Mouse (Mus musculus) liver, embryonic 15.5 days (tissue): ENCODE data around the gene Tub. TPM values are rescaled to one million over a fixed set of nuclear protein-coding genes. Genes with fewer than 3 reads are reported as not detected.
A peak's percentile ranks its signal among the peaks of the same experiment; 100 is the strongest.

Source experiments
- ATAC-seq: fragments of 200-750 bp; cut with Nextera tagmentation; 2 replicates; pipeline ENCODE4 v1.8.0; 2017; ENCODE audit warnings: moderate number of reproducible peaks, mild to moderate bottlenecking, moderate library complexity; ENCODE audit not compliant: insufficient read depth
- H3K27ac ChIP-seq: fragments of 300-500 bp; sonication (generic); replicated peaks from 2 replicates; pipeline ENCODE4 v1.5.1; 2015; ENCODE audit warnings: mild to moderate bottlenecking, inconsistent platforms
- H3K27me3 ChIP-seq: fragments of 300-500 bp; sonication (generic); 2 replicates; pipeline ENCODE4 v1.6.1; 2015; ENCODE audit warnings: mild to moderate bottlenecking, inconsistent platforms
- H3K36me3 ChIP-seq: fragments of 300-500 bp; sonication (generic); replicated peaks from 2 replicates; pipeline ENCODE4 v1.6.1; 2015; ENCODE audit warnings: moderate library complexity, mild to moderate bottlenecking, inconsistent platforms
- H3K4me1 ChIP-seq: fragments of 300-500 bp; sonication (generic); replicated peaks from 2 replicates; pipeline ENCODE4 v1.6.1; 2015; ENCODE audit warnings: inconsistent platforms
- H3K4me2 ChIP-seq: fragments of 300-500 bp; sonication (generic); 2 replicates; pipeline ENCODE4 v1.6.1; 2015; ENCODE audit warnings: moderate library complexity, mild to moderate bottlenecking, inconsistent platforms
- H3K4me3 ChIP-seq: fragments of 300-500 bp; sonication (generic); replicated peaks from 2 replicates; pipeline ENCODE4 v1.5.1; 2015; ENCODE audit warnings: mild to moderate bottlenecking, inconsistent platforms
- H3K9ac ChIP-seq: fragments of 300-500 bp; sonication (generic); 2 replicates; pipeline ENCODE4 v1.6.1; 2015; ENCODE audit warnings: moderate library complexity, mild to moderate bottlenecking, inconsistent platforms
- H3K9me3 ChIP-seq: fragments of 300-500 bp; sonication (generic); replicated peaks from 2 replicates; pipeline ENCODE4 v1.6.1; 2016; ENCODE audit warnings: inconsistent platforms
- WGBS: fragments of 180-500 bp; shearing (Covaris S2); methylation state at CpG from one replicate; pipeline ENCODE4 v1.1.7; 2015; ENCODE audit warnings: mixed read lengths; ENCODE audit not compliant: insufficient replicate concordance; 5-methylcytosine and 5-hydroxymethylcytosine counted together
- polyA plus RNA-seq: library from polyadenylated mRNA; unstranded; fragments of >200 nt; fragmentation: Nextera tagmentation; extraction: Ambion mirVana; gene quantifications from 2 replicates; pipeline ENCODE4 v1.2.1, GENCODE M21; 2015

Gene Tub
- polyA plus RNA-seq, 1 experiment from 2014 or later = 0.05 TPM

DNA sequence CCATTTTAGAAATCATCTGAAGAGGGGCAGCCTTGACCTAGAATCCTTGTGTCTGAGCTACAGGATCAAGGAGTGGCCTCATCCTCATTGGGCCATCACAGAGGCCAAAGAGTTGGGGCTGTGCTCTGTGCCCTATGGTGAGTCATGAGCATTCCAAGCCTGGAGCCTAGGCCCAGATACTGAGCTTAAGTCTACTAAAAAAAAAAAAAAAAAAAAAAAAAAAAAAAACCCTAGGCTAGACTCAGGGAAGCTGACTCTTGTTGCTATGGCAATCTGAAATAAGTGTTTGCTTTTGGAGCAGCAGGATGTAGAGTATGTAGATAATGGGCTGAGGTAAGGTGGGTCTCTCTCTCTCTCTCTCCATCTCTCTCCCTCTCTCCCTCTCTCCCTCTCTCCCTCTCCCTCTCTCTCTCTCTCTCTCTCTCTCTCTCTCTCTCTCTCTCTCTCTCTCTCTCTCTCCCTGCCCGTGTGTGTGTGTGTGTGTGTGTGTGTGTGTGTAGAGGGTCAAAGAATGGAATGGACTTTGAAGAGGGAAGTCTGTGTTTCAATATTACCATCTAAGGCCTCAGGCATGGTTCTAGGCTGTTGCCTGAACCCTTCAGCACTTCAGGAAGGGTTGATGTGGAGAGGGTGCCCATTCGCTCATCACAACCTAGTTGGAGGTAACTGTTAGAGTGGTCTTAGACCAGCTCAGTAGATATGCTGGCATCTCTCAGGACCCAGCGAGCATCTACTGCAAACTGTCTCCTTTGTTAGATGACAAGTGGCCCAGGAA is 36.0 kb downstream of the Tub start:
- WGBS = 46% methylated on average over 2 of the region's 3 CpGs
- Histone ChIP-seq H3K4me2 (no peak overlapping the region), H3K4me1 (no peaks in the 10 kb centered on the region), H3K9ac (no peak overlapping the region), H3K27me3 (no peaks in the 10 kb centered on the region), H3K9me3 (no peaks in the 10 kb centered on the region), H3K36me3 (no peaks in the 10 kb centered on the region), H3K27ac (no peak overlapping the region), H3K4me3 (no peak overlapping the region)
- ATAC-seq = no peak

DNA sequence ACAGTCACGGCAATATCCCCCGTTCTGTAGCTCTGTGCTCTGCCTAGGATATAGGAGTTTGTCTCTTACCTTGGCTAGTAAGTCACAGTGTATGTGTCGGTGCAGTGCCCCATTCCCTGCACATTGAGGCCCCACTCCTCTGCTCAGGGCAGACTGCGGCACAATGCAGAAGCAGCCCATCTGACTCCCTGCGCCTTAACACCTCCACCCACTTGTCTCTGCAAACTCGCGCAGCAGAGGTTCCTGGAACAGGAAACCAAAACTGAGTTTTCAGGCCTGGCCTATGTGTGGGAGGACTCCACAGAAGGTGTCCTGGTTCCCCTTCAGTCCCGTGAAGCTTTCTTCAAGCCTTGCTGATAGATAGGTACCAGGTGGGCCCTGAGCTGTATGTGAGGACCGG is 41.1 kb downstream of the Tub start:
- H3K4me3 ChIP-seq = no peak overlapping the region
- no peak for ATAC-seq
- H3K4me2 ChIP-seq = no peak overlapping the region
- H3K9me3 ChIP-seq = no peaks in the 10 kb centered on the region
- no peaks in the 10 kb centered on the region for H3K36me3 ChIP-seq
- WGBS = 59% methylated on average over 9 of the region's 9 CpGs
- H3K27me3 ChIP-seq = no peaks in the 10 kb centered on the region
- H3K27ac ChIP-seq = no peak overlapping the region
- H3K9ac ChIP-seq = no peak overlapping the region
- H3K4me1 ChIP-seq = no peaks in the 10 kb centered on the region

DNA sequence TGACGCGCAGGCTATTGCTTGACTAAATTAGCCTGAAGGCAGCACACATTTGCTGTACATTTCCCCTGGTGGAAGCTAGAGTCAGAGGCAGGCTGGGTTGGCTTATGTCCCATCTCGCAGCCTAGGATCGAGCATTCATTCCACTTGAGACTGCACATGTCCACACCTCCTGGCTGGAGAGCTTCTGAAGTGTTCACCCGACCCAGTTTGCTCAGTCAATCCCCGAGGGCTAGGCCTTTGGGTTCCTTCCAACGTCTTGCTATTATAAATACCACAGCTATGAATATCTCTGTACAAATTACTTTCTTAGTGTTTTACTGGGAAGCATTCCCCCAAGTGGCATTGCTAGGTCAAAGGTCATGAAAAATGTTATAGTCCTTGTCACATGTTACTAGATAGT is 43.1 kb downstream of the Tub start:
- Histone ChIP-seq H3K4me1 (no peaks in the 10 kb centered on the region), H3K4me2 (no peak overlapping the region), H3K9ac (no peak overlapping the region), H3K27ac (no peak overlapping the region), H3K9me3 (no peaks in the 10 kb centered on the region), H3K27me3 (no peaks in the 10 kb centered on the region), H3K36me3 (no peaks in the 10 kb centered on the region), H3K4me3 (no peak overlapping the region)
- ATAC-seq = no peak
- WGBS = 58% methylated on average over 7 of the region's 7 CpGs

DNA sequence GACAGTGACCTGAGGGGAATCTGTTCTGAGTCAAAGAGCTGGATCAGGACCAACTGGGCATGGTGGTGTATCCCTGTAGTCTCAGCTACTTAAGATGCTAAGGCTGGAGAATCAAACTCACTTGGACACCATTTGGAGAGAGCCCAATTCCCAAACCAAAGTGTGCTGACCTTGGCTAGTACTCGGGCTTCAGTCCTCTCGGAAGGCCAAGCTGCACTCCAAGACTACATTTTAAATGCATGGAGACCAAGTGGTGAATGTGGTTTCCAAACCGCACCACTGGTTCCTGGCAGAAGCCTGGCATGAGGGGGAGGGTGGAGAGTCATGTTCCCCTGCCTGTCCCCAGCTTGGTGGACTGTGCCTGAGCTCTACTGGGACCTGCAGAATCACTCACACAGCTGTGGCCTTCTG is 43.7 kb downstream of the Tub start:
- Histone ChIP-seq H3K4me2 (no peak overlapping the region), H3K27ac (no peak overlapping the region), H3K9me3 (no peaks in the 10 kb centered on the region), H3K9ac (no peak overlapping the region), H3K4me1 (no peaks in the 10 kb centered on the region), H3K27me3 (no peaks in the 10 kb centered on the region), H3K4me3 (no peak overlapping the region), H3K36me3 (no peaks in the 10 kb centered on the region)
- 54% methylated on average over 3 of the region's 3 CpGs for WGBS
- ATAC-seq = no peak

DNA sequence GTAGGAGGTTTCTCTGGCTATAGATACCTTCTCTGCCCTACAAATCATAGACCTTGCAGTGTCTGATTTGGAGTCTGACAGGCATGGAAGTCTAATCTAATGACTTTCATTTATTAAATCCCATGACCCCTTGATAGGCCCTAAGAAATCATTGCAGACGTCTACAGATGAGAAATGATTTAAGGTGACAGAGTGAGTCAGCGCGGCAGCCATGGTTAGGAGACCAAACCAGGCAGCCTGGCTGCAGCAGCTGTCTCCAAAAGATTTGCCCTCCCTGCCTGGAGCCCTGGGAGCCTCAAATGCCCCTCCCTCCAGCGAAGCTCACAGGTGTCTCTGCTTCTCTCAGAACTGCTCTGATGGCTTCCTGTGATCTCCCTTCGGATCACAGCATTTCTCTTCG is 46.0 kb downstream of the Tub start:
- Histone ChIP-seq H3K4me2 (no peak overlapping the region), H3K4me1 (no peaks in the 10 kb centered on the region), H3K27ac (no peak overlapping the region), H3K27me3 (no peaks in the 10 kb centered on the region), H3K4me3 (no peak overlapping the region), H3K9ac (no peak overlapping the region), H3K9me3 (no peaks in the 10 kb centered on the region), H3K36me3 (no peaks in the 10 kb centered on the region)
- ATAC-seq = no peak
- WGBS = 45% methylated on average over 6 of the region's 6 CpGs

DNA sequence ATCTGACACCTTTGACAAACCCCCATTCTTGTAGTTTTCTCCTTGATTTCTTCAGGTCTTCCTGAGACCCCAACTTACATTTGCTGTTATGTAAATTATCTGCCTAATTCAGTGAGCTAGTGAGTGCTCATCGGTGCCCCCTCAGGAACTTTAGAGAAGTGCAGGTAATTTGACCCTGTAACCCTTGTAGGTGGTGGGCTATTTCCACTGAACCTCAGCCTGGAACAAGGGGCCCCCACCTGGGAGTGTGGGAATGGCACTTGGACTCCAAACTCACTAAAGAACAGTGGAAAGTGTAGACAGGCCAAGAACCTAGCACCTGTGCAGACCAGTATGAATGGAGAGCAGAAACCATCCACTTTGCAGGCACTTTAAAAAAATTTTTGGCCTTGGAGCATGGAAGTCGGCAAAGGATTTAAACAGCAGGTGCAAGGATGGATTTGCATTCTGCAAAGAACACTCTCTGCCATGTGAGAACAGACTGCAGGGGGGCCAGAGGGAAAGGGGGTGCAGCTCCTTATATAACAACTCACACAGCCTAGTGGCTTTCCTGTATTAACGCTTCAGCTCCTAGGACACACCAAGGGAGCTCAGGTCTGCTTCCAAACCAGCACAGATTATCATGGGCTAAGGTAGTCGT is 50.3 kb downstream of the Tub start:
- 33% methylated on average over 4 of the region's 4 CpGs for WGBS
- Histone ChIP-seq H3K4me3 (no peak overlapping the region), H3K9ac (no peak overlapping the region), H3K36me3 (no peaks in the 10 kb centered on the region), H3K27ac (no peak overlapping the region), H3K9me3 (no peaks in the 10 kb centered on the region), H3K27me3 (no peaks in the 10 kb centered on the region), H3K4me1 (no peaks in the 10 kb centered on the region), H3K4me2 (no peak overlapping the region)
- no peak for ATAC-seq

DNA sequence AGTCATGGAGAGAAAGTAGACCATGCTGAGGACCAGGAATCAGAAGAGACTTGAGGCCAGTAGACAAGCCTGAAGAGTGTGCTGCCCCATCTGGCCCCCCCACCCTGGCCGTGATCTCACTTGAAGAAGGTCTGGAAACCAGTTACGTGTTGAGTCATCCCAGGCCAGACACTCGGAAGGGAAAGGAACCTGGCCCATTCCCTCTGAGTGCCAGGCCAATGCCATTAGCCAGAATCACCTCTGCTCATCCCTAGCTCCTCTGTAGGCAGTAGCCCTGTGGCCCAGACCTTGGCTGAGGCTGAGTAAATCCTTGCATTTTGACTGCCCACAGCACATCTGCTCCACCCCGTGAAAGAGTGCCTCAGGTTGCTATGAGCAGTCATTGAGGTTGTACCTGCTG is 51.8 kb downstream of the Tub start:
- WGBS = 56% methylated on average over 4 of the region's 4 CpGs
- H3K9ac ChIP-seq = no peak overlapping the region

DNA sequence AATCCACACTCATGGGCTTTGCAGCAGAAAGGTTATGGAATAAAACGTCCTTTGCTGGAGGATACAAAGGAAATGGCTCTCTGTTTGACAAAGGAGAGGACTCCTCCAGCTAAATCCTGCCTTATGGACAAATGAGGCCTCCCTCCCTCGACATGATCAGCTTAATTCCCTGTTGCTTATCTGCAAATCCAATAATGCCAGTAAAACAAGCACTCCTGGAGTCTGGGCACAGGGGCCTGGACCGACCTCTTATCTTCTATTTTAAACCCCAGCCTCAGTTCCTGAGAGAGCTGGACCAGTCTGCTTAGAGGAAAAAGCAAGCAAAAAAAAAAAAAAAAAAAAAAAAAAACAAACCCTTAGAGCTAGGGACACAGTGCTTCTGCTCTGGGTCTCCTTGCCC is 53.5 kb downstream of the Tub start:
- WGBS = 17% methylated on average over 3 of the region's 3 CpGs
- Histone ChIP-seq H3K27ac (no peak overlapping the region), H3K4me1 (no peaks in the 10 kb centered on the region), H3K4me2 (no peak overlapping the region), H3K4me3 (no peak overlapping the region), H3K9ac (no peak overlapping the region), H3K9me3 (no peaks in the 10 kb centered on the region), H3K36me3 (no peaks in the 10 kb centered on the region), H3K27me3 (0 out of 2 replicates have a peak, but pooled peaks cover 2% of the 10 kb centered on the region)
- no peak for ATAC-seq

More for the DNA sequence above, 51.8 kb downstream of the Tub start:
- Histone ChIP-seq H3K4me3 (no peak overlapping the region), H3K4me1 (no peaks in the 10 kb centered on the region), H3K4me2 (no peak overlapping the region), H3K27ac (no peak overlapping the region), H3K9me3 (no peaks in the 10 kb centered on the region), H3K36me3 (no peaks in the 10 kb centered on the region), H3K27me3 (no peaks in the 10 kb centered on the region)
- ATAC-seq = no peak

DNA sequence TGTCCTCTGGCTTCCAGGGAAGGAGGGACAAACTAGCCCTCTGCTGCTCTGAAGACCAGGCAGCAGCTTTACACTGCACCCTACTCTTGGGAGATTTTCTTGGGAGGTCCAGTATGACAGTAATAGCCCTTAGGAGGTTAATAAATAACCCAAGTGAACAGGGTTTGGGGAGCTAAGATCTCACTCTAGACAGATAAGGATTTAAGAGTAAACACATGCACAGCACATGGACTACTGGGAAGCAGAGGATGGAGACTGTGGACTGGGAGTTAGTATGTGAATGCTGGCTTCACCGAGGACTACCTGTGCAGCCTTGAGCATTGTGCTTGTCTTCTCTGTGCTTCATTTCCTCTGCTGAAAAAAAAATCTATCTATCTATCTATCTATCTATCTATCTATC is 59.1 kb downstream of the Tub start:
- no peak overlapping the region for H3K27ac ChIP-seq
- H3K36me3 ChIP-seq = no peaks in the 10 kb centered on the region
- H3K4me3 ChIP-seq = no peak overlapping the region
- peaks cover 49% of the 10 kb centered on the region for H3K27me3 ChIP-seq
- no peaks in the 10 kb centered on the region for H3K9me3 ChIP-seq
- no peak overlapping the region for H3K4me2 ChIP-seq
- no peak overlapping the region for H3K9ac ChIP-seq
- ATAC-seq = no peak
- WGBS = 77% methylated on average over 1 of the region's 1 CpGs
- no peaks in the 10 kb centered on the region; the same call in 1 of the 2 replicates for H3K4me1 ChIP-seq

DNA sequence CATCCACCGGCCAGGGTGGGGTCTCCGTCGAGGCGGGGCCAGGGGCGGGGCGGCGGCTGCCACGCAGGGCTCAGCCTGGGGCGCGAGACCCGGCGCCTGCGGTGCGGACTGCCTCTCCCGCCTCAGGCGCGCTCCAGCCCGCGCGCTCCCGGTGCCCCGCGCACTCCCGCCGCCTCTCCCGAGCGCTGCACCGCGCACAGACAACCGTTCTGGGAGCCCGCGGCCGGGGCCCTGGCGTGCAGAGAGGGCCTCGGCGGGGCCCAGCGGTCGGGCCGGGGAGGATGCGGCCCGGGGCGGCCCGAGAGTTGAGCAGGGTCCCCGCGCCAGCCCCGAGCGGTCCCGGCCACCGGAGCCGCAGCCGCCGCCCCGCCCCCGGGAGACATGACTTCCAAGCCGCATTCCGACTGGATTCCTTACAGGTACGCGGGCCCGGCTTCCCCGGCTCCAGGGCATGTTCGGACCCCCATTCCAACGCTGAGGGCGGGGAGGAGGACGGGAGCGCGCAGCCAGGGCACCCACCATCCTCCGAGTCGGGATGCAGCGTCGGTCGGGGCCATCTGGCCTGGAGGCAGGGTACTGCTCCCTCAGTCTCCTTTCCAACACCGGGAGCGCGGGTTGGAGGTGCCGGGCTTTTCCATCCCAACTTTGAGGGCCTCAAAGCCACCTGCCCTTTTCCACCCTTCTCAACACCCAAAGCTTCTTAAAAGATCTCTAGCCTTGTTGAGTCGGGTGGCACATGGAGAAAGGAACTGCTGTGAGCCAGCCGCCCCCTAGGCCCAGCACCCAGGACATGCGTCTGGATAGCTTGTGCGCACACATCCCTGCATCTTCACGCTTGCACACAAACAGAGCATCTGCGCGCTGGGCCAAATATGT is 60.8 kb downstream of the Tub start:
- Histone ChIP-seq H3K27ac (no peak overlapping the region), H3K9ac (no peak overlapping the region), H3K9me3 (no peaks in the 10 kb centered on the region), H3K36me3 (no peaks in the 10 kb centered on the region), H3K4me3 (peak overlapping the region; percentile 29), H3K4me1 (no peaks in the 10 kb centered on the region; the same call in 1 of the 2 replicates), H3K27me3 (peaks cover 52% of the 10 kb centered on the region), H3K4me2 (peak overlapping the region; percentile 40)
- ATAC-seq = no peak
- WGBS = 4% methylated on average over 79 of the region's 82 CpGs

DNA sequence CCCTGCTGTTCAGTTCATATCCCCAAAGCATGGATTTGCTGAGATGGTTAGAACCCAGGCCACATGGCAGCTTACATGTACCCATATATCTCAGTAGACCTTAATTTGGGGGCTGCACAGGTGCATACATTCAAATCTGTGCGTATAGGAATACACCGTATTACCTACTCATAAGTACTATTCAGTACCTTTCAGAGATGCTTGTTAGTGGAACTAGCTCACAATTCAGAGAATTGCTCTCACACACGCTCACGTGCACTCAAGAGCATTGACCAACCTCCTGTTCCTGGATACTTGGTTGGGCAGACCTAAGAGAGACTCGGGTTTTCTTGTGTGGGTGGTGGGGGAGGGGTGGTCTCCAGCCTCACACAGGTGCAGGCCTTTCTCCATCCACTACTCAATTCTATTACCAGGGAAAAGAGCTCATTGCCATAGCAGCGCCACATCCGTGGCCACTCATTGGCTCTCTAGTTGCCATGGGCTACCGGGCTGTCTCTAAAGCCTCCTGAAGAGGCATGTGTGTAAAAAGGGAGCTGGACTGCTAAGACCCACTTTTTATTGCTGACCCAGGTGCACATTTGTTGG is 61.5 kb downstream of the Tub start:
- Histone ChIP-seq H3K9ac (no peak overlapping the region), H3K27ac (no peak overlapping the region), H3K36me3 (no peaks in the 10 kb centered on the region), H3K9me3 (no peaks in the 10 kb centered on the region), H3K4me2 (no peak overlapping the region), H3K27me3 (peaks cover 52% of the 10 kb centered on the region), H3K4me1 (no peaks in the 10 kb centered on the region; the same call in 1 of the 2 replicates), H3K4me3 (no peak overlapping the region)
- WGBS = 46% methylated on average over 8 of the region's 8 CpGs
- ATAC-seq = no peak
